Mouse (Mus musculus): ENCODE measurements around the gene Zfhx3. TPM values are rescaled to one million over a fixed set of nuclear protein-coding genes. Genes with fewer than 3 reads are reported as not detected.

Zfhx3 gene
- total and polyA plus RNA-seq, 2 experiments = 1.3 to 1.5 TPM

- Histone ChIP-seq H3K79me2 (ENCODE audit: control insufficient read depth, insufficient read depth, low read length) (no peaks in the 10 kb centered on the region), H3K27me3 (ENCODE audit: control insufficient read depth, insufficient read depth, low read length) (peaks cover 2% of the 10 kb centered on the region; the same call in 1 of the 2 replicates), H3K4me3 (ENCODE audit: insufficient read depth, low read depth, low read length) (no peak overlapping the region), H3K4me1 (ENCODE audit: control insufficient read depth, insufficient read depth, low read length) (no peaks in the 10 kb centered on the region), H3K36me3 (ENCODE audit: control insufficient read depth, insufficient read depth, low read length) (no peaks in the 10 kb centered on the region), H3K27ac (replicated peaks; ENCODE audit: insufficient read depth, low read depth, low read length) (no peak overlapping the region), H3K9ac (ENCODE audit: low read depth, low read length) (no peak overlapping the region)
- 48% methylated on average over 4 of the region's 4 CpGs for WGBS
- no peak for TF ChIP-seq POLR2A (IDR thresholded peaks at IDR 0.05; ENCODE audit: extremely low read depth, insufficient read depth, low read length)
- no peak for TF ChIP-seq CTCF (IDR thresholded peaks at IDR 0.05; ENCODE audit: low read depth, low read length)
- DNase-seq (ENCODE audit: extremely low read depth, low read depth, low spot score) = no peak
Measured at GRCm38 (mm10) chr8:108234481-108234880, 292.0 kb downstream of the Zfhx3 start.

GRCm38 (mm10) chr8:108236715-108237114, 294.3 kb downstream of the Zfhx3 start:
- 50% methylated on average over 8 of the region's 8 CpGs for WGBS
- no peaks in the 10 kb centered on the region for H3K4me1 ChIP-seq (ENCODE audit: control insufficient read depth, insufficient read depth, low read length)
- H3K27ac ChIP-seq (replicated peaks; ENCODE audit: insufficient read depth, low read depth, low read length) = no peak overlapping the region
- DNase-seq (ENCODE audit: extremely low read depth, low read depth, low spot score) = no peak
- no peak overlapping the region for H3K4me3 ChIP-seq (ENCODE audit: insufficient read depth, low read depth, low read length)
- no peaks in the 10 kb centered on the region for H3K36me3 ChIP-seq (ENCODE audit: control insufficient read depth, insufficient read depth, low read length)
- H3K79me2 ChIP-seq (ENCODE audit: control insufficient read depth, insufficient read depth, low read length) = no peaks in the 10 kb centered on the region
- no peak for TF ChIP-seq CTCF (IDR thresholded peaks at IDR 0.05; ENCODE audit: low read depth, low read length)
- TF ChIP-seq POLR2A (IDR thresholded peaks at IDR 0.05; ENCODE audit: extremely low read depth, insufficient read depth, low read length) = no peak
- no peak overlapping the region for H3K9ac ChIP-seq (ENCODE audit: low read depth, low read length)
- H3K27me3 ChIP-seq (ENCODE audit: control insufficient read depth, insufficient read depth, low read length) = peaks cover 9% of the 10 kb centered on the region

- Histone ChIP-seq H3K79me2 (ENCODE audit: control insufficient read depth, insufficient read depth, low read length) (no peaks in the 10 kb centered on the region), H3K27me3 (ENCODE audit: control insufficient read depth, insufficient read depth, low read length) (peaks cover 11% of the 10 kb centered on the region), H3K9ac (ENCODE audit: low read depth, low read length) (no peak overlapping the region), H3K4me3 (ENCODE audit: insufficient read depth, low read depth, low read length) (no peak overlapping the region), H3K36me3 (ENCODE audit: control insufficient read depth, insufficient read depth, low read length) (no peaks in the 10 kb centered on the region), H3K27ac (replicated peaks; ENCODE audit: insufficient read depth, low read depth, low read length) (no peak overlapping the region), H3K4me1 (ENCODE audit: control insufficient read depth, insufficient read depth, low read length) (no peaks in the 10 kb centered on the region)
- no peak for TF ChIP-seq POLR2A (IDR thresholded peaks at IDR 0.05; ENCODE audit: extremely low read depth, insufficient read depth, low read length)
- TF ChIP-seq CTCF (IDR thresholded peaks at IDR 0.05; ENCODE audit: low read depth, low read length) = no peak
- WGBS = 81% methylated on average over 5 of the region's 5 CpGs
- DNase-seq (ENCODE audit: extremely low read depth, low read depth, low spot score) = no peak
Measured at GRCm38 (mm10) chr8:108239531-108239930, 297.1 kb downstream of the Zfhx3 start.

GRCm38 (mm10) chr8:108241041-108241690, 298.7 kb downstream of the Zfhx3 start:
- no peak overlapping the region for H3K4me3 ChIP-seq (ENCODE audit: insufficient read depth, low read depth, low read length)
- peaks cover 11% of the 10 kb centered on the region for H3K27me3 ChIP-seq (ENCODE audit: control insufficient read depth, insufficient read depth, low read length)
- H3K27ac ChIP-seq (replicated peaks; ENCODE audit: insufficient read depth, low read depth, low read length) = no peak overlapping the region
- H3K9ac ChIP-seq (ENCODE audit: low read depth, low read length) = no peak overlapping the region
- no peaks in the 10 kb centered on the region for H3K4me1 ChIP-seq (ENCODE audit: control insufficient read depth, insufficient read depth, low read length)
- no peak for DNase-seq (ENCODE audit: extremely low read depth, low read depth, low spot score)
- no peak for TF ChIP-seq POLR2A (IDR thresholded peaks at IDR 0.05; ENCODE audit: extremely low read depth, insufficient read depth, low read length)
- H3K79me2 ChIP-seq (ENCODE audit: control insufficient read depth, insufficient read depth, low read length) = no peaks in the 10 kb centered on the region
- WGBS = 28% methylated on average over 19 of the region's 19 CpGs
- no peaks in the 10 kb centered on the region for H3K36me3 ChIP-seq (ENCODE audit: control insufficient read depth, insufficient read depth, low read length)

GRCm38 (mm10) chr8:108243270-108243669, 300.8 kb downstream of the Zfhx3 start:
- no peak for DNase-seq (ENCODE audit: extremely low read depth, low read depth, low spot score)
- no peak overlapping the region for H3K27ac ChIP-seq (replicated peaks; ENCODE audit: insufficient read depth, low read depth, low read length)
- H3K4me1 ChIP-seq (ENCODE audit: control insufficient read depth, insufficient read depth, low read length) = no peaks in the 10 kb centered on the region
- H3K27me3 ChIP-seq (ENCODE audit: control insufficient read depth, insufficient read depth, low read length) = peaks cover 11% of the 10 kb centered on the region
- TF ChIP-seq POLR2A (IDR thresholded peaks at IDR 0.05; ENCODE audit: extremely low read depth, insufficient read depth, low read length) (no peak), CTCF (IDR thresholded peaks at IDR 0.05; ENCODE audit: low read depth, low read length) (no peak)
- H3K9ac ChIP-seq (ENCODE audit: low read depth, low read length) = no peak overlapping the region
- H3K36me3 ChIP-seq (ENCODE audit: control insufficient read depth, insufficient read depth, low read length) = no peaks in the 10 kb centered on the region
- no peaks in the 10 kb centered on the region for H3K79me2 ChIP-seq (ENCODE audit: control insufficient read depth, insufficient read depth, low read length)
- WGBS = 59% methylated on average over 9 of the region's 9 CpGs
- H3K4me3 ChIP-seq (ENCODE audit: insufficient read depth, low read depth, low read length) = no peak overlapping the region

- no peaks in the 10 kb centered on the region for H3K36me3 ChIP-seq (ENCODE audit: control insufficient read depth, insufficient read depth, low read length)
- no peak overlapping the region for H3K4me3 ChIP-seq (ENCODE audit: insufficient read depth, low read depth, low read length)
- H3K27ac ChIP-seq (replicated peaks; ENCODE audit: insufficient read depth, low read depth, low read length) = no peak overlapping the region
- no peak for TF ChIP-seq CTCF (IDR thresholded peaks at IDR 0.05; ENCODE audit: low read depth, low read length)
- TF ChIP-seq POLR2A (IDR thresholded peaks at IDR 0.05; ENCODE audit: extremely low read depth, insufficient read depth, low read length) = no peak
- no peaks in the 10 kb centered on the region for H3K79me2 ChIP-seq (ENCODE audit: control insufficient read depth, insufficient read depth, low read length)
- no peak for DNase-seq (ENCODE audit: extremely low read depth, low read depth, low spot score)
- peaks cover 11% of the 10 kb centered on the region for H3K27me3 ChIP-seq (ENCODE audit: control insufficient read depth, insufficient read depth, low read length)
- no peak overlapping the region for H3K9ac ChIP-seq (ENCODE audit: low read depth, low read length)
- WGBS = 60% methylated on average over 17 of the region's 17 CpGs
- H3K4me1 ChIP-seq (ENCODE audit: control insufficient read depth, insufficient read depth, low read length) = no peaks in the 10 kb centered on the region
Measured at GRCm38 (mm10) chr8:108244636-108245494, 302.4 kb downstream of the Zfhx3 start.
